Mouse (Mus musculus): ENCODE data around the gene Tnfsf18. TPM values are rescaled to one million over a fixed set of nuclear protein-coding genes. Genes with fewer than 3 reads are reported as not detected.

The Tnfsf18 gene
- total RNA-seq, 2 experiments from 2014 or later: not detected

Other genes starting within 250 kb of the Tnfsf18 start
- gene Prdx6, start 243.4 kb upstream of the Tnfsf18 start, total RNA-seq (2021): 100 to 1,000 TPM; 360 to 367 TPM
- gene Tnfsf4, start 99.2 kb upstream of the Tnfsf18 start, total RNA-seq (2021): not detected